Mouse (Mus musculus) limb, embryonic 14.5 days (tissue): Measurements from ENCODE around the gene Asna1. TPM values are rescaled to one million over a fixed set of nuclear protein-coding genes. Genes with fewer than 3 reads are reported as not detected.

ENCODE experiments used
- ATAC-seq: fragments of 200-750 bp; cut with Nextera tagmentation; 2 replicates; pipeline ENCODE4 v1.8.0; 2017; ENCODE audit warnings: low read depth, moderate number of reproducible peaks, moderate TSS enrichment; ENCODE audit not compliant: low FRiP score
- DNase-seq: peaks from one replicate; pipeline ENCODE4 v3.0.0-alpha.2; 2015; ENCODE audit warnings: low spot score
- H3K27ac ChIP-seq: fragments of 300-500 bp; sonication (generic); replicated peaks from 2 replicates; pipeline ENCODE4 v1.5.1; 2014; ENCODE audit warnings: low read depth, mild to moderate bottlenecking, low read length, moderate library complexity, mixed read lengths
- H3K27me3 ChIP-seq: fragments of 300-500 bp; sonication (generic); 2 replicates; pipeline ENCODE4 v1.6.1; 2014; ENCODE audit warnings: low read length, mixed read lengths; ENCODE audit not compliant: control insufficient read depth, insufficient read depth
- H3K36me3 ChIP-seq: fragments of 300-500 bp; sonication (generic); 2 replicates; pipeline ENCODE4 v1.6.1; 2014; ENCODE audit warnings: mild to moderate bottlenecking, low read length, moderate library complexity, mixed read lengths; ENCODE audit not compliant: control insufficient read depth, insufficient read depth
- H3K4me1 ChIP-seq: fragments of 300-500 bp; sonication (generic); 2 replicates; pipeline ENCODE4 v1.6.1; 2014; ENCODE audit warnings: antibody characterized with exemption, low read length, mixed read lengths; ENCODE audit not compliant: control insufficient read depth, insufficient read depth
- H3K4me2 ChIP-seq: fragments of 300-500 bp; sonication (generic); replicated peaks from 2 replicates; pipeline ENCODE4 v1.6.1; 2014; ENCODE audit warnings: low read depth, mild to moderate bottlenecking, low read length, moderate library complexity; ENCODE audit not compliant: severe bottlenecking
- H3K4me3 ChIP-seq: fragments of 300-500 bp; sonication (generic); replicated peaks from 2 replicates; pipeline ENCODE4 v1.5.1; 2014; ENCODE audit warnings: low read length
- H3K9ac ChIP-seq: fragments of 300-500 bp; sonication (generic); 2 replicates; pipeline ENCODE4 v1.6.1; 2014; ENCODE audit warnings: mild to moderate bottlenecking, low read depth, low read length, moderate library complexity; ENCODE audit not compliant: severe bottlenecking
- H3K9me3 ChIP-seq: fragments of 300-500 bp; sonication (generic); 2 replicates; pipeline ENCODE4 v1.6.1; 2016; ENCODE audit warnings: low read length; ENCODE audit not compliant: control insufficient read depth
- POLR2A ChIP-seq: fragments of 200-500 bp; IDR thresholded peaks from 2 replicates; pipeline ENCODE4 v1.8.0; 2012; ENCODE audit warnings: inconsistent platforms, mild to moderate bottlenecking, moderate library complexity, borderline replicate concordance; ENCODE audit not compliant: insufficient read depth, insufficient read length; ENCODE audit errors: extremely low read depth
- WGBS: fragments of 180-500 bp; shearing (Covaris S2); extraction: QIAGEN DNeasy Blood & Tissue Kit; methylation state at CpG from one replicate; pipeline ENCODE4 v1.1.7; 2014; 5-methylcytosine and 5-hydroxymethylcytosine counted together
- microRNA-seq: library from miRNA; unstranded; fragments of <30 nt; microRNA quantifications from one replicate; pipeline ENCODE4, GENCODE M21; 2016
- polyA plus RNA-seq, 2 experiments: library from polyadenylated mRNA; depleted of rRNA in 1 of 2; stranded (reverse) in 1 of 2; unstranded in 1 of 2; fragments of >200 nt; fragmentation: Nextera tagmentation in 1 of 2; extraction: Ambion mirVana in 1 of 2; gene quantifications; 2 replicates each; pipeline versions ENCODE4 v1.2.1 to v1.2.3; 2012 to 2014

The Asna1 gene
- polyA plus RNA-seq, 2 experiments: 98.0 to 173 TPM

- H3K27ac ChIP-seq: peak within 1 kb of the TSS; percentile 80
- 1% methylated on average over 56 of the region's 56 CpGs for WGBS
- peaks cover 36% of the 10 kb centered on the region for H3K36me3 ChIP-seq
- no peaks in the 10 kb centered on the region for H3K27me3 ChIP-seq
- peak within 1 kb of the TSS; percentile 76 for H3K4me3 ChIP-seq
- DNase-seq: peak; percentile 66
- H3K9ac ChIP-seq: peak within 1 kb of the TSS; percentile 91
- H3K4me2 ChIP-seq: peak within 1 kb of the TSS; percentile 85
- peak; percentile 40; the same call in 1 of the 2 replicates for TF ChIP-seq POLR2A
- ATAC-seq: peak; percentile 82
- H3K4me1 ChIP-seq: peaks cover 27% of the 10 kb centered on the region
- no peaks in the 10 kb centered on the region for H3K9me3 ChIP-seq
Measured at GRCm38 (mm10) chr8:84969241-84970134, 55.6 kb downstream of the Asna1 start, which contains the start of the genes Gm49661, Prdx2 and Rnaseh2a. Gene Gm49661, minus strand, starts transcription at chr8:84969433. Gene Prdx2, plus strand, starts transcription at chr8:84969587. Gene Rnaseh2a, minus strand, starts transcription at chr8:84969767.

- WGBS: 17% methylated on average over 2 of the region's 2 CpGs
- H3K27ac ChIP-seq: peak overlapping the region; percentile 80
- no peak for DNase-seq
- H3K4me2 ChIP-seq: peak overlapping the region; percentile 85
- no peak for ATAC-seq
- no peaks in the 10 kb centered on the region for H3K27me3 ChIP-seq
- no peaks in the 10 kb centered on the region for H3K9me3 ChIP-seq
- H3K9ac ChIP-seq: peak overlapping the region; percentile 91
- H3K36me3 ChIP-seq: peaks cover 29% of the 10 kb centered on the region
- peaks cover 27% of the 10 kb centered on the region for H3K4me1 ChIP-seq
- no peak for TF ChIP-seq POLR2A
- H3K4me3 ChIP-seq: peak overlapping the region; percentile 76
Measured at GRCm38 (mm10) chr8:84968650-84969049, 56.4 kb downstream of the Asna1 start.

Small RNA genes lying within 50 kb of the gene (microRNA-seq; reads per million reads assigned to microRNA genes)
- 1.1 reads per million for gene Mir7070

Other genes with a start within 250 kb of the Asna1 start
- gene Nfix, start 224.9 kb downstream of the Asna1 start, polyA plus RNA-seq (2012; rRNA removed): 81.2 and 97.7 TPM in 2 replicates
- gene Nfix, start 224.9 kb downstream of the Asna1 start, polyA plus RNA-seq (2014; fragmentation: Nextera tagmentation; extraction: Ambion mirVana): 100 and 108 TPM in 2 replicates
- 5.7 and 5.9 TPM in 2 replicates for gene Dand5, start 202.5 kb downstream of the Asna1 start, polyA plus RNA-seq (2012; rRNA removed)
- gene Dand5, start 202.5 kb downstream of the Asna1 start, polyA plus RNA-seq (2014; fragmentation: Nextera tagmentation; extraction: Ambion mirVana): 6.4 and 6.9 TPM in 2 replicates
- 39.8 and 45.6 TPM in 2 replicates for gene Gadd45gip1, start 193.8 kb downstream of the Asna1 start, polyA plus RNA-seq (2012; rRNA removed)
- 43.2 and 44.9 TPM in 2 replicates for gene Gadd45gip1, start 193.8 kb downstream of the Asna1 start, polyA plus RNA-seq (2014; fragmentation: Nextera tagmentation; extraction: Ambion mirVana)
- gene Rad23a, start 184.6 kb downstream of the Asna1 start, polyA plus RNA-seq (2012; rRNA removed): 82.0 and 82.4 TPM in 2 replicates
- 104 and 109 TPM in 2 replicates for gene Rad23a, start 184.6 kb downstream of the Asna1 start, polyA plus RNA-seq (2014; fragmentation: Nextera tagmentation; extraction: Ambion mirVana)
- 575 and 831 TPM in 2 replicates for gene Calr, start 178.3 kb downstream of the Asna1 start, polyA plus RNA-seq (2012; rRNA removed)
- 802 and 827 TPM in 2 replicates for gene Calr, start 178.3 kb downstream of the Asna1 start, polyA plus RNA-seq (2014; fragmentation: Nextera tagmentation; extraction: Ambion mirVana)
- 105 and 123 TPM in 2 replicates for gene Farsa, start 168.3 kb downstream of the Asna1 start, polyA plus RNA-seq (2012; rRNA removed)
- gene Farsa, start 168.3 kb downstream of the Asna1 start, polyA plus RNA-seq (2014; fragmentation: Nextera tagmentation; extraction: Ambion mirVana): 78.4 and 81.2 TPM in 2 replicates
- gene Syce2, start 153.2 kb downstream of the Asna1 start, polyA plus RNA-seq (2012; rRNA removed): 30.5 and 36.9 TPM in 2 replicates
- gene Syce2, start 153.2 kb downstream of the Asna1 start, polyA plus RNA-seq (2014; fragmentation: Nextera tagmentation; extraction: Ambion mirVana): 75.3 and 78.4 TPM in 2 replicates
- gene Gcdh, start 131.4 kb downstream of the Asna1 start, polyA plus RNA-seq (2012; rRNA removed): 45.8 and 58.9 TPM in 2 replicates
- gene Gcdh, start 131.4 kb downstream of the Asna1 start, polyA plus RNA-seq (2014; fragmentation: Nextera tagmentation; extraction: Ambion mirVana): 29.8 and 34.5 TPM in 2 replicates
- gene Klf1, start 123.4 kb downstream of the Asna1 start, polyA plus RNA-seq (2012; rRNA removed): 2.5 and 3.0 TPM in 2 replicates
- 1.4 and 2.0 TPM in 2 replicates for gene Klf1, start 123.4 kb downstream of the Asna1 start, polyA plus RNA-seq (2014; fragmentation: Nextera tagmentation; extraction: Ambion mirVana)
- gene Dnase2a, start 116.7 kb downstream of the Asna1 start, polyA plus RNA-seq (2012; rRNA removed): 18.5 and 20.5 TPM in 2 replicates
- 13.8 and 15.4 TPM in 2 replicates for gene Dnase2a, start 116.7 kb downstream of the Asna1 start, polyA plus RNA-seq (2014; fragmentation: Nextera tagmentation; extraction: Ambion mirVana)
- gene Mast1, start 87.9 kb downstream of the Asna1 start, polyA plus RNA-seq (2012; rRNA removed): 0.36 and 0.50 TPM in 2 replicates
- gene Mast1, start 87.9 kb downstream of the Asna1 start, polyA plus RNA-seq (2014; fragmentation: Nextera tagmentation; extraction: Ambion mirVana): 0.15 and 0.32 TPM in 2 replicates
- gene Rtbdn, start 78.3 kb downstream of the Asna1 start, polyA plus RNA-seq (2012; rRNA removed): not detected in 2 replicates
- gene Rtbdn, start 78.3 kb downstream of the Asna1 start, polyA plus RNA-seq (2014; fragmentation: Nextera tagmentation; extraction: Ambion mirVana): not detected in 2 replicates
- 2.0 TPM in 1 of 2 replicates, not detected in the other for gene Gm49661, start 55.8 kb downstream of the Asna1 start, polyA plus RNA-seq (2012; rRNA removed)
- not detected in 2 replicates for gene Gm49661, start 55.8 kb downstream of the Asna1 start, polyA plus RNA-seq (2014; fragmentation: Nextera tagmentation; extraction: Ambion mirVana)
- gene Prdx2, start 55.7 kb downstream of the Asna1 start, polyA plus RNA-seq (2012; rRNA removed): 387 and 405 TPM in 2 replicates
- 839 and 877 TPM in 2 replicates for gene Prdx2, start 55.7 kb downstream of the Asna1 start, polyA plus RNA-seq (2014; fragmentation: Nextera tagmentation; extraction: Ambion mirVana)
- gene Rnaseh2a, start 55.5 kb downstream of the Asna1 start, polyA plus RNA-seq (2012; rRNA removed): 58.6 and 60.8 TPM in 2 replicates
- gene Rnaseh2a, start 55.5 kb downstream of the Asna1 start, polyA plus RNA-seq (2014; fragmentation: Nextera tagmentation; extraction: Ambion mirVana): 87.6 and 90.8 TPM in 2 replicates
- gene Junb, start 46.6 kb downstream of the Asna1 start, polyA plus RNA-seq (2012; rRNA removed): 11.3 and 16.4 TPM in 2 replicates
- gene Junb, start 46.6 kb downstream of the Asna1 start, polyA plus RNA-seq (2014; fragmentation: Nextera tagmentation; extraction: Ambion mirVana): 16.9 and 18.0 TPM in 2 replicates
- 15.1 and 17.7 TPM in 2 replicates for gene Hook2, start 34.7 kb downstream of the Asna1 start, polyA plus RNA-seq (2012; rRNA removed)
- 17.4 and 18.1 TPM in 2 replicates for gene Hook2, start 34.7 kb downstream of the Asna1 start, polyA plus RNA-seq (2014; fragmentation: Nextera tagmentation; extraction: Ambion mirVana)
- 0.08 and 0.15 TPM in 2 replicates for gene Best2, start 10.8 kb downstream of the Asna1 start, polyA plus RNA-seq (2012; rRNA removed)
- gene Best2, start 10.8 kb downstream of the Asna1 start, polyA plus RNA-seq (2014; fragmentation: Nextera tagmentation; extraction: Ambion mirVana): not detected in 2 replicates
- 163 and 168 TPM in 2 replicates for gene Trir, start 1.5 kb upstream of the Asna1 start, polyA plus RNA-seq (2012; rRNA removed)
- 135 and 156 TPM in 2 replicates for gene Trir, start 1.5 kb upstream of the Asna1 start, polyA plus RNA-seq (2014; fragmentation: Nextera tagmentation; extraction: Ambion mirVana)
- gene Tnpo2, start 11.6 kb upstream of the Asna1 start, polyA plus RNA-seq (2012; rRNA removed): 89.9 and 112 TPM in 2 replicates
- 16.9 and 18.0 TPM in 2 replicates for gene Tnpo2, start 11.6 kb upstream of the Asna1 start, polyA plus RNA-seq (2014; fragmentation: Nextera tagmentation; extraction: Ambion mirVana)
- 51.0 and 73.3 TPM in 2 replicates for gene Fbxw9, start 34.8 kb upstream of the Asna1 start, polyA plus RNA-seq (2012; rRNA removed)
- 28.6 and 30.5 TPM in 2 replicates for gene Fbxw9, start 34.8 kb upstream of the Asna1 start, polyA plus RNA-seq (2014; fragmentation: Nextera tagmentation; extraction: Ambion mirVana)
- 0.99 TPM in 1 of 2 replicates, not detected in the other for gene Gm5741, start 42.7 kb upstream of the Asna1 start, polyA plus RNA-seq (2012; rRNA removed)
- 0.74 and 1.6 TPM in 2 replicates for gene Gm5741, start 42.7 kb upstream of the Asna1 start, polyA plus RNA-seq (2014; fragmentation: Nextera tagmentation; extraction: Ambion mirVana)
- 44.9 and 46.9 TPM in 2 replicates for gene Dhps, start 46.5 kb upstream of the Asna1 start, polyA plus RNA-seq (2012; rRNA removed)
- 46.1 and 47.7 TPM in 2 replicates for gene Dhps, start 46.5 kb upstream of the Asna1 start, polyA plus RNA-seq (2014; fragmentation: Nextera tagmentation; extraction: Ambion mirVana)
- 87.2 and 112 TPM in 2 replicates for gene Wdr83os, start 55.5 kb upstream of the Asna1 start, polyA plus RNA-seq (2012; rRNA removed)
- 138 and 139 TPM in 2 replicates for gene Wdr83os, start 55.5 kb upstream of the Asna1 start, polyA plus RNA-seq (2014; fragmentation: Nextera tagmentation; extraction: Ambion mirVana)
- 53.2 and 58.4 TPM in 2 replicates for gene Wdr83, start 56.0 kb upstream of the Asna1 start, polyA plus RNA-seq (2012; rRNA removed)
- 36.8 and 38.4 TPM in 2 replicates for gene Wdr83, start 56.0 kb upstream of the Asna1 start, polyA plus RNA-seq (2014; fragmentation: Nextera tagmentation; extraction: Ambion mirVana)
- 46.7 and 54.1 TPM in 2 replicates for gene Man2b1, start 58.0 kb upstream of the Asna1 start, polyA plus RNA-seq (2012; rRNA removed)
- gene Man2b1, start 58.0 kb upstream of the Asna1 start, polyA plus RNA-seq (2014; fragmentation: Nextera tagmentation; extraction: Ambion mirVana): 32.9 and 34.2 TPM in 2 replicates
- gene Zfp791, start 97.8 kb upstream of the Asna1 start, polyA plus RNA-seq (2012; rRNA removed): 1.8 and 2.4 TPM in 2 replicates
- 0.77 and 1.8 TPM in 2 replicates for gene Zfp791, start 97.8 kb upstream of the Asna1 start, polyA plus RNA-seq (2014; fragmentation: Nextera tagmentation; extraction: Ambion mirVana)
- not detected in 2 replicates for gene Cks1brt, start 126.6 kb upstream of the Asna1 start, polyA plus RNA-seq (2012; rRNA removed)
- gene Cks1brt, start 126.6 kb upstream of the Asna1 start, polyA plus RNA-seq (2014; fragmentation: Nextera tagmentation; extraction: Ambion mirVana): not detected in 2 replicates
- not detected in 2 replicates for gene Olfr371, start 200.7 kb upstream of the Asna1 start, polyA plus RNA-seq (2012; rRNA removed)
- not detected in 2 replicates for gene Olfr371, start 200.7 kb upstream of the Asna1 start, polyA plus RNA-seq (2014; fragmentation: Nextera tagmentation; extraction: Ambion mirVana)